Mouse (Mus musculus): ENCODE measurements around the gene Dera. TPM values are rescaled to one million over a fixed set of nuclear protein-coding genes. Genes with fewer than 3 reads are reported as not detected.

Dera gene
- polyA plus RNA-seq, 1 experiment, result 1.2 TPM

DNA sequence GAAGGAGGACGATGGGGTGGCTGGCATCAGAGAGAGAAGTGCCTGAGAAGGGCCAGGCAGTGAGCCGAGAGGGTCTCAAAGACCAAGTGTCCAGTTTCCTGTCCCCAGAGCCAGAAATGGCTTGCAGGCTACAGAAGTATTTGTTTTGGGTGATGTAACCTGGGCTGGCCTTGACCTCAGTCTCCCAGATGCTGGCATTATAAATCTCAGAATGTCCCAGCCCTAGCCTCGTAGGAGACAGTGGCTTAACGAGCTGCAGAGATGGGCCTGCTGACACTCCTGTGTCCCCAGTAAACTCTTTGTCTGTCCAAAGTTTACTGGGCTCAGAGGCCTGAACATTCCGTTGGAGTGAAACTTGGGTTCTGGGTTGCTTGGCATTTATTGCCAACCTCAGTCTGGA lies 55.8 kb downstream of the Dera start:
- TF ChIP-seq GATA1 (IDR thresholded peaks at IDR 0.05; ENCODE audit: low read length) (no peak), TAL1 (IDR thresholded peaks at IDR 0.05; ENCODE audit: low read length) (no peak)
- no peaks in the 10 kb centered on the region; the same call in none of the 2 replicates for H3K36me3 ChIP-seq (ENCODE audit: control insufficient read depth)
- H3K4me3 ChIP-seq (replicated peaks), result no peak overlapping the region
- H3K27me3 ChIP-seq (ENCODE audit: control insufficient read depth), result no peaks in the 10 kb centered on the region
- H3K9me3 ChIP-seq (ENCODE audit: control insufficient read depth, low read length), result no peaks in the 10 kb centered on the region
- H3K4me1 ChIP-seq (ENCODE audit: control insufficient read depth), result no peaks in the 10 kb centered on the region

DNA sequence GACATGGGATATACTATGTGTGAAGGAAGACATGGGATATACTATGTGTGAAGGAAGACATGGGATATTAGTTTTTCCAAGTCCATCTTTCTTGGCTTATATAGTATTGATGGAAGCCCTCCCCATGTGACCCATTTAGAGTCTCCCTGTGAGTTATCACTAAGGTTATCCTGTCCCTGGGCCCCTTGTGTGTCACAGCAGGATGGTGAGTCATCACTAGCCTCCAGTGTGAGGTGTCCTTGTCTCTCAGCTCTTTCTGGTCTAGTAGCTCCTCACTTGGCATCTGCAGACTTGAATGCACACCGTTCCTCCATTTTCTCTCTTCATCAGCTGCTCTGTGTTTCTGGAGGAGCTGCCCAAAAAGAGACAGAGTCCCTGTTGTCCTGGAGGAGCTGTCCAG lies 59.7 kb downstream of the Dera start:
- no peaks in the 10 kb centered on the region for H3K27me3 ChIP-seq (ENCODE audit: control insufficient read depth)
- no peaks in the 10 kb centered on the region for H3K4me1 ChIP-seq (ENCODE audit: control insufficient read depth)
- TF ChIP-seq GATA1 (IDR thresholded peaks at IDR 0.05; ENCODE audit: low read length), result no peak
- no peak for TF ChIP-seq TAL1 (IDR thresholded peaks at IDR 0.05; ENCODE audit: low read length)
- H3K36me3 ChIP-seq (ENCODE audit: control insufficient read depth), result no peaks in the 10 kb centered on the region; the same call in none of the 2 replicates
- no peaks in the 10 kb centered on the region for H3K9me3 ChIP-seq (ENCODE audit: control insufficient read depth, low read length)
- no peak overlapping the region for H3K4me3 ChIP-seq (replicated peaks)

DNA sequence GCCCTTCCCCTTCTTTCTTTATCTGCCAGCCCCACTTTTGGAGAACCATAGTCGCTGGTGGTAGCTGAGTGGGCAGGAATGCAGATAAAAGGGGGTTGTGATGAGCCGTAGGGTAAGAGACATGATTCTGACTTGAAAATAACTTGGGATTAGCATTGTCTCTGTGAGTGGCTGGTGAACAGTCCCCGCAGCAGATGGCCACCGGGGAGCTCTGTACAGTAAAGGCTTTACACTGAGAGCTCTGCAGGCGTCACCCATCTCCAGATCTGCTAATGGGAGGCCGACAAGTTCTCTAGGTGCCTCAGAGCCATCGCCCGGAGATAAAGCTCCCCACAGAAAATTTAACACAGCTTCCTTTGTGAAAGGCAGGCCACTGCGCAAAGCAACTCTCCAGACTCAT lies 62.2 kb downstream of the Dera start:
- H3K4me1 ChIP-seq (ENCODE audit: control insufficient read depth), result no peaks in the 10 kb centered on the region
- no peak overlapping the region for H3K4me3 ChIP-seq (replicated peaks)
- no peaks in the 10 kb centered on the region for H3K27me3 ChIP-seq (ENCODE audit: control insufficient read depth)
- no peaks in the 10 kb centered on the region for H3K9me3 ChIP-seq (ENCODE audit: control insufficient read depth, low read length)
- no peak for TF ChIP-seq GATA1 (IDR thresholded peaks at IDR 0.05; ENCODE audit: low read length)
- no peak for TF ChIP-seq TAL1 (IDR thresholded peaks at IDR 0.05; ENCODE audit: low read length)
- H3K36me3 ChIP-seq (ENCODE audit: control insufficient read depth), result no peaks in the 10 kb centered on the region; the same call in none of the 2 replicates

DNA sequence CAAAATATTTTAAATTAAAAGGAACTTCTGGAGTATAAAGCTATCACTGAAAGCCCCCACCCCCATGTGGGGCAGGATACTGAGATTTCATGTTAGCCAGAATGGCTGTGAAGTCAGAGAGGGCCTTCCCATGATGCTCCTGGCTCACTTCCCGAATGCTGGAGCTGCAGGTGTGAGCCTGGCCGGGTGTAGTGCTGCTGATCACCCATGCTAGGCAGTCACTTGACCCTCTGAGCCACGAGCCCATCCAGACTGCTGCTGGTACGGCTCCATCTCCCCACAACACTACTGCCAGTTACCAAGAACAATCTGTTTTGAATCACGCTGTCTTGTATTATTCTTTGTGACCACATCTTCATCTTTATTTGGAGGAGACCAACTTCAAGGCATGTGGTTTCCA lies 68.2 kb downstream of the Dera start:
- no peaks in the 10 kb centered on the region; the same call in 1 of the 2 replicates for H3K36me3 ChIP-seq (ENCODE audit: control insufficient read depth)
- no peak overlapping the region for H3K4me3 ChIP-seq (replicated peaks)
- no peaks in the 10 kb centered on the region for H3K4me1 ChIP-seq (ENCODE audit: control insufficient read depth)
- no peak for TF ChIP-seq GATA1 (IDR thresholded peaks at IDR 0.05; ENCODE audit: low read length)
- TF ChIP-seq TAL1 (IDR thresholded peaks at IDR 0.05; ENCODE audit: low read length), result no peak
- H3K27me3 ChIP-seq (ENCODE audit: control insufficient read depth), result no peaks in the 10 kb centered on the region
- no peaks in the 10 kb centered on the region for H3K9me3 ChIP-seq (ENCODE audit: control insufficient read depth, low read length)

DNA sequence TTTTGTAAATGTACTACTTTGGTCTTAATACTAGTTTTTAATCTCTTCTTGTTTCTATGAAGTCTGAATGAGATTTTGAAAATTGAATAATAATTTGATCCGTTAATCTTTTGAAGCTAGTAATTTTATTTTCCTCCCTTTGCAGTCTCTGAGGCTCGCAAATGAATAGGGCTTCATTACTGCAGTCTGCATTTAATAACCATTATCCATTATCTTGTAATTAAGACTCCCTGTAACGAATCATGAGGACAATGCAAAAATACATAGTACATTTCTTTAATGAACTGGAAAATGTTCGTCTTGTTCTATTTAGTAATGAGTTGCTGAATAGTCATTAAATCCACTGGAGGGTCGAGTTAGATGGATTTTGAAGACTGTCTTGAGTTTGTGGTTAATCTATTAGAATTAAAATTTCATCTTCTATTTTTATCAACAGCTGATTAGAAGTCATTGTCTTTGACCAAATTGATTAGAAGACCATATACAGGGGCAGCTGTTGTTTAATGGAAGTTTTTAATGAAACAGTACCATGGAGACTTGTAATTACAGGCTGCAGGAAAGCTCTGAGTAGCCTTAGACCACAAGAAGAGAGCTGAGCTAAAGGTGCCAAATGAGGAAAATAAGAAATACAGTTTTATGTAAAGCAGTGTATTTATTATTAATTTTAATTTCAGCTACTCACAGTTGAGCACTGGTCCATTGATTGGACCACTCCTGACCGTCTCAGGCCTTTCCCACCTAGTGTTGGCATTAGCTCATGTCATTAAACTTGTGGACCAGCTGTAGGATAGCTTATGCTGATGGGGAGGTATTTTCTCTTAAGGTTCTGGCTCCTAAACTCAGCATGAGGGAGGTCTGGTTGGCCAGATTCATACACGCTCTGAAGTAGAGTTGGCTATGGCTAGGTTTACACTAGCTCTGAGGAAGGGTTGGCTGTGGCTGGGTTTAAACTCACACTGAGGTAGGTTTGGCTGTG lies 70.0 kb downstream of the Dera start:
- H3K36me3 ChIP-seq (ENCODE audit: control insufficient read depth), result no peaks in the 10 kb centered on the region

DNA sequence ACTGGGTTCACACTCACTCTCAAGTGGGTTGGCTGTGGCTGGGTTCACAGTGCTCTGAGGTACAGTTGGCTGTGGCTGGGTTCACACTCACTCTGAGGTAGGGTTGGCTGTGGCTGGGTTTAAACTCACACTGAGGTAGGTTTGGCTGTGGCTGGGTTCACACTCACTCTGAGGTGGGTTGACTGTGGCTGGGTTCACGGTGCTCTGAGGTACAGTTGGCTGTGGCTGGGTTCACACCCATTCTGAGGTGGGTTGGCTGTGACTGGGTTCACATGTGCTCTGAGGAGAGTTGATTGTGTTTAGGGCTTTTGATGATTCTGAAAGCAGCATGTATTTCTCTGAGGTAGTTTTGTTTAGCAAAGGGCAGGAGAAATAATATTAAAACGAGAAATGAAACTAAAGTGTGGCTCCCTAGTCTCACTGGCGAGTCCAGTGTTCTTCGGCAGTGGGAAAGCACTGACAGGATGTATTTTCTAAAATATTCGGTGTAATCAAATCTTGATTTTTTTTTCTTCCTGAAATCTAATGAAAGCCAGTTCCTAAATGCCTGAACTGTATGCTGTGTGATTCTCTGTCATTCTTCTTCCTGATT lies 70.8 kb downstream of the Dera start:
- no peak overlapping the region for H3K4me3 ChIP-seq (replicated peaks)
- H3K36me3 ChIP-seq (ENCODE audit: control insufficient read depth), result no peaks in the 10 kb centered on the region
- H3K9me3 ChIP-seq (ENCODE audit: control insufficient read depth, low read length), result no peaks in the 10 kb centered on the region
- no peaks in the 10 kb centered on the region for H3K4me1 ChIP-seq (ENCODE audit: control insufficient read depth)
- H3K27me3 ChIP-seq (ENCODE audit: control insufficient read depth), result no peaks in the 10 kb centered on the region
- TF ChIP-seq TAL1 (IDR thresholded peaks at IDR 0.05; ENCODE audit: low read length), result no peak
- TF ChIP-seq GATA1 (IDR thresholded peaks at IDR 0.05; ENCODE audit: low read length), result no peak

More for the DNA sequence above, 70.0 kb downstream of the Dera start:
- TF ChIP-seq GATA1 (IDR thresholded peaks at IDR 0.05; ENCODE audit: low read length) (no peak), TAL1 (IDR thresholded peaks at IDR 0.05; ENCODE audit: low read length) (no peak)
- Histone ChIP-seq H3K4me3 (replicated peaks) (no peak overlapping the region), H3K9me3 (ENCODE audit: control insufficient read depth, low read length) (no peaks in the 10 kb centered on the region), H3K27me3 (ENCODE audit: control insufficient read depth) (no peaks in the 10 kb centered on the region), H3K4me1 (ENCODE audit: control insufficient read depth) (no peaks in the 10 kb centered on the region)

DNA sequence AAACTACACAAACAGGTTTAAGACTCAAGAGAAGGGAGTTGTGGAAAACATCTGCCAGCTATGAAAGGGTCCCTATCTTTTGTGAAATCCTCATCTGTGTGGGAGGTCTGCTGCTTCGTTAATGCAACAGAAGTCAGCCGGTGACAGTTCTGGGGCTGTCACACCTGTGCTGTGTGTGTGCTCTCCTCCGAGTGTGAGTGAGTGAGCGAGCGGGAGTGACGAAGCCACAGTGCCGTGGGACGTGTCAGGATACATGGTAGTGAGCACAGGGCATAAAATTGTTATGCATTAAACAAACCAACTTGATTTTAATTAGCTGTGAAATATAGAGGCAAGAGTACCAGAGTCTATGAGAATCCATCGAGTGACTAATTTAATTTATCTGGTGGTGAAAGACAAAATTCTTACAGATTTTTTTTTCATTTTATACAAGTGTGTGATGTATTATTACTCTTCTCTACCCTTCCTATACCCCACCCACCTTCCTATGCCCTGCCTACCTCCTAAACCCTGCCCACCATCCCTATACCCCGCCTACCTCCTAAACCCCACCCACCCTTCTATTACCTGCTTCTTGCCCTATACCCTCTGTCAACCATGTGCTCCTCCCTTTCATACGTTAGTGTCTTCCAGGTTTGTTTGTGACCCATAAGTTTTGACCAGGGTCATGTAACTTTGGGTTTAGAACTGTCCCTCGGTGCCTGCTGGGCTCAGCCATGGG lies 74.9 kb downstream of the Dera start:
- TF ChIP-seq GATA1 (IDR thresholded peaks at IDR 0.05; ENCODE audit: low read length) (no peak), TAL1 (IDR thresholded peaks at IDR 0.05; ENCODE audit: low read length) (no peak)
- Histone ChIP-seq H3K27me3 (ENCODE audit: control insufficient read depth) (no peaks in the 10 kb centered on the region), H3K4me3 (replicated peaks) (no peak overlapping the region), H3K36me3 (ENCODE audit: control insufficient read depth) (no peaks in the 10 kb centered on the region), H3K4me1 (ENCODE audit: control insufficient read depth) (no peaks in the 10 kb centered on the region), H3K9me3 (ENCODE audit: control insufficient read depth, low read length) (no peaks in the 10 kb centered on the region)

DNA sequence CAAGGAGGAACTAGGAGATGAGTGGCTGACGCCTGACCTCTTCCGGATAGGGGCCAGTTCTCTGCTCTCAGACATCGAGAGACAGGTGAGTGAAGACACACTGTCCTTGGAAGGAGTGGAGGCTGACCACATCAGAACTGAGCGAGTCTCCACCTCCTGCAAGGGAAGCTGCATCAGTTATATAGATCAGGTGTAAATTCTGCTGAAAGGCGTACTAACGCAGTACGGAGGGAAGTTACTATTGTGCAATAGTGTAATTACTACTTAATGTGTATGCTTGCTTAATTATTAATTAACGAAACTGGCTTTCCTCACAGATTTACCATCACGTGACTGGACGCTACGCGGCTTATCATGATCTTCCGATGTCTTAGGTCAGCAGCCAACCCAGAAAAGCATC lies 82.5 kb downstream of the Dera start:
- H3K27me3 ChIP-seq (ENCODE audit: control insufficient read depth), result no peaks in the 10 kb centered on the region
- no peaks in the 10 kb centered on the region for H3K9me3 ChIP-seq (ENCODE audit: control insufficient read depth, low read length)
- no peak for TF ChIP-seq TAL1 (IDR thresholded peaks at IDR 0.05; ENCODE audit: low read length)
- TF ChIP-seq GATA1 (IDR thresholded peaks at IDR 0.05; ENCODE audit: low read length), result no peak
- H3K4me3 ChIP-seq (replicated peaks), result no peak overlapping the region
- no peaks in the 10 kb centered on the region for H3K4me1 ChIP-seq (ENCODE audit: control insufficient read depth)
- no peaks in the 10 kb centered on the region; the same call in 1 of the 2 replicates for H3K36me3 ChIP-seq (ENCODE audit: control insufficient read depth)

DNA sequence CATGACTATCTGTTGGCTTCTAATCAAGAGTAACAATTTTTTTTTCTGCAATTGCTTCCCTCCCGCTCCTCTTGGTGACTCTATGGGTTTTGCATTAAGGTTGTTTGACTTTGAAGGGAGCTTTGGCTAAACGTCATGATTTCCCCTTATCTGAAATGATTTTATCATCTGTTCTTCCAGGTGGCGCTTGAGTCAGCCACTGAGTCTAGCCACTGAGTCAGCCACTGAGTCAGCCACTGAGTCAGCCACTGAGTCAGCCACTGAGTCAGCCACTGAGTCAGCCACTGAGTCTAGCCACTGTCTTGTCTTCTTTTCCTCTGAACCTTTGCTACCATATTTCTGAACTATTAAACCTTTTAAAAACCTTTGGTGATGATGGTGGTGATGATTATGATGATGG lies 89.0 kb downstream of the Dera start:
- Histone ChIP-seq H3K9me3 (ENCODE audit: control insufficient read depth, low read length) (peaks cover 9% of the 10 kb centered on the region), H3K4me1 (ENCODE audit: control insufficient read depth) (no peaks in the 10 kb centered on the region), H3K4me3 (replicated peaks) (no peak overlapping the region), H3K27me3 (ENCODE audit: control insufficient read depth) (no peaks in the 10 kb centered on the region), H3K36me3 (ENCODE audit: control insufficient read depth) (no peaks in the 10 kb centered on the region)
- TF ChIP-seq TAL1 (IDR thresholded peaks at IDR 0.05; ENCODE audit: low read length) (no peak), GATA1 (IDR thresholded peaks at IDR 0.05; ENCODE audit: low read length) (no peak)

All from erythroblast, embryonic 14.5 days (primary cell).